Mouse (Mus musculus) lung, embryonic 14.5 days (tissue): ENCODE results near the gene Slc13a2. TPM values are rescaled to one million over a fixed set of nuclear protein-coding genes. Genes with fewer than 3 reads are reported as not detected.

Experiments
- ATAC-seq: fragments of 200-750 bp; cut with Nextera tagmentation; 2 replicates; pipeline ENCODE4 v1.8.0; 2017; ENCODE audit warnings: mild to moderate bottlenecking, moderate TSS enrichment, moderate library complexity; ENCODE audit not compliant: insufficient read depth
- DNase-seq: peaks from one replicate; pipeline ENCODE4 v3.0.0-alpha.2; 2015
- H3K27ac ChIP-seq: fragments of 300-500 bp; sonication (generic); 2 replicates; pipeline ENCODE4 v1.5.1; 2014; ENCODE audit warnings: low read depth, mild to moderate bottlenecking, moderate library complexity
- H3K27me3 ChIP-seq: fragments of 300-500 bp; sonication (generic); 2 replicates; pipeline ENCODE4 v1.6.1; 2014; ENCODE audit warnings: low read length, control low read depth; ENCODE audit not compliant: insufficient read depth
- H3K36me3 ChIP-seq: fragments of 300-500 bp; sonication (generic); 2 replicates; pipeline ENCODE4 v1.6.1; 2014; ENCODE audit warnings: control low read depth; ENCODE audit not compliant: insufficient read depth
- H3K4me1 ChIP-seq: fragments of 300-500 bp; sonication (generic); 2 replicates; pipeline ENCODE4 v1.6.1; 2014; ENCODE audit warnings: antibody characterized with exemption, control low read depth; ENCODE audit not compliant: insufficient read depth
- H3K4me2 ChIP-seq: fragments of 300-500 bp; sonication (generic); 2 replicates; pipeline ENCODE4 v1.6.1; 2014; ENCODE audit warnings: mild to moderate bottlenecking
- H3K4me3 ChIP-seq: fragments of 300-500 bp; sonication (generic); 2 replicates; pipeline ENCODE4 v1.5.1; 2014; ENCODE audit warnings: low read depth, low read length
- H3K9ac ChIP-seq: fragments of 300-500 bp; sonication (generic); 2 replicates; pipeline ENCODE4 v1.6.1; 2014
- H3K9me3 ChIP-seq: fragments of 300-500 bp; sonication (generic); 2 replicates; pipeline ENCODE4 v1.6.1; 2016; ENCODE audit warnings: low read depth, low read length, control low read depth
- CTCF ChIP-seq: IDR thresholded peaks from 2 replicates; pipeline ENCODE4 v1.5.1; 2016; ENCODE audit warnings: antibody characterized with exemption, low read depth
- WGBS: fragments of 180-500 bp; shearing (Covaris S2); extraction: QIAGEN DNeasy Blood & Tissue Kit; methylation state at CpG from one replicate; pipeline ENCODE4 v1.1.7; 2014; 5-methylcytosine and 5-hydroxymethylcytosine counted together
- polyA plus RNA-seq: library from polyadenylated mRNA; unstranded; fragments of >200 nt; fragmentation: Nextera tagmentation; extraction: Ambion mirVana; gene quantifications from 2 replicates; pipeline ENCODE4 v1.2.1, GENCODE M21; 2014

Slc13a2 gene
- polyA plus RNA-seq, 1 experiment from 2014 or later: not detected

DNA sequence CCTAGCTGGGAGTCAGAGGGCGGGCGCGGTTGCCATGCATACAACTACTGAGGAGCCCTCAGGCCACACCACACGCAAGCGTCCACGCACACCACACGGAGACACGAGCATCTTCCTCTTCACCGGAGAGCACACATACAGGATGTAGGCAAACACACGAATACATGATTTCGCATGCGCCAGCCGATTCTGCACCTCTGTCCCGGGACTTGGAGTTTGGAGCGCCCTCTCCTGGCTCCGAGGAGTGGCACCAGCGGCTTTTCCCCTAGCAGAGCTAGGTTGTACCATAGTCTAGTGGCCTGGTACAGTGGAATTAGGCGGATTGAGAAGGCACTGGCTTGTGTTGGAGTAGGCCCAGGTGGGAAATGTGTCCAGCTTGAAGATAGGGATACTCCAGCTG is 24.6 kb downstream of the Slc13a2 start:
- H3K27me3 ChIP-seq: no peaks in the 10 kb centered on the region
- 0 out of 2 replicates have a peak, but pooled peaks have one; percentile 41 for ATAC-seq
- TF ChIP-seq CTCF: peak; percentile 83
- H3K27ac ChIP-seq: peak overlapping the region; percentile 47; the same call in 1 of the 2 replicates
- H3K9ac ChIP-seq: no peak overlapping the region
- DNase-seq: peak; percentile 89
- H3K36me3 ChIP-seq: no peaks in the 10 kb centered on the region
- H3K4me3 ChIP-seq: no peak overlapping the region; the same call in 1 of the 2 replicates
- peak overlapping the region; percentile 53 for H3K4me2 ChIP-seq
- H3K4me1 ChIP-seq: no peaks in the 10 kb centered on the region
- no peaks in the 10 kb centered on the region for H3K9me3 ChIP-seq
- 12% methylated on average over 18 of the region's 18 CpGs for WGBS

DNA sequence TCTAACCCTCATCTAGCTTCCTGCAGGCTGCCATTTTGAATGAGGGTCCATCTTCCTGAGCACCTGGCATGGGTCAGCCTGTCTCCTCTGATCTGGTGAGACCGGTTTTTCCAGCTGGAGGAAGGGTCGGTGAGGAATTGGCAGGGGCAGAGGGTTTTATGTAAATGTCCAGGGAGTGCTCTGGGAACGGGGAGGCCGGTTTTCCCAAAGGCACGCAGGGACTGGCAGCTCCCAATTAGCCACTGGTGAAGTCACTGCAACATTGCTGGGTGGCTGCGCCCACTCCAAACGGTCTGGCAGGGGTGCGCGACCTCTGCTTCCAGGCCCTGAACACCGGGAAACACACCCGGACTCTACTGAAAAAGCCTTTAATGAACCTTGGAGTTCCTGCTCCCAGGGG is 25.1 kb downstream of the Slc13a2 start:
- TF ChIP-seq CTCF: no peak
- 32% methylated on average over 11 of the region's 11 CpGs for WGBS
- H3K9me3 ChIP-seq: no peaks in the 10 kb centered on the region
- DNase-seq (peak; percentile 47), ATAC-seq (0 out of 2 replicates have a peak, but pooled peaks have one; percentile 23)
- no peaks in the 10 kb centered on the region for H3K27me3 ChIP-seq
- H3K36me3 ChIP-seq: no peaks in the 10 kb centered on the region
- H3K9ac ChIP-seq: no peak overlapping the region
- no peaks in the 10 kb centered on the region for H3K4me1 ChIP-seq
- H3K27ac ChIP-seq: peak overlapping the region; percentile 47; the same call in 1 of the 2 replicates
- H3K4me2 ChIP-seq: peak overlapping the region; percentile 53
- no peak overlapping the region; the same call in 1 of the 2 replicates for H3K4me3 ChIP-seq

DNA sequence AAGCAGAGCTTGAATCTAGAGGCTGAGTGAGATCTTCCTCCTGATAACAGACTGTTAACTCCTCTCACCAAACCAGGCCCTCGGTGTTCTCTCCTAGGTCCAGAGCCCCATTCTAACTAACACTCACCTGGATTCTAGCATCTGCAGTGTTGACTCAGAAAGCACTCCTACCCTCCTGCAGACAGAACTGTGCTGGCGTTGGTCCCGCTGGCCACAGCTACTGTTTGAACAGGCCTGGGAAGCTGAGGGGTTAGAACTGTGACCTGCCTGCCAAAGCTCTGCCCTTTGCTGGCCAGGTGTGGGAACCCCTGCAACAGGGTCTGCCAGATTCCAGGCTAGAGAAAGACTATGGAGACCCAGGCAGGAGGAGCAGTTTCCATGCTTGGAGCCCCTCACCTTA is 29.3 kb downstream of the Slc13a2 start:
- Histone ChIP-seq H3K36me3 (no peaks in the 10 kb centered on the region), H3K9ac (no peak overlapping the region), H3K4me1 (no peaks in the 10 kb centered on the region), H3K4me3 (no peak overlapping the region), H3K9me3 (no peaks in the 10 kb centered on the region), H3K4me2 (no peak overlapping the region), H3K27ac (no peak overlapping the region), H3K27me3 (no peaks in the 10 kb centered on the region)
- DNase-seq (peak; percentile 18), ATAC-seq (no peak)
- no peak for TF ChIP-seq CTCF
- 46% methylated on average over 3 of the region's 3 CpGs for WGBS

DNA sequence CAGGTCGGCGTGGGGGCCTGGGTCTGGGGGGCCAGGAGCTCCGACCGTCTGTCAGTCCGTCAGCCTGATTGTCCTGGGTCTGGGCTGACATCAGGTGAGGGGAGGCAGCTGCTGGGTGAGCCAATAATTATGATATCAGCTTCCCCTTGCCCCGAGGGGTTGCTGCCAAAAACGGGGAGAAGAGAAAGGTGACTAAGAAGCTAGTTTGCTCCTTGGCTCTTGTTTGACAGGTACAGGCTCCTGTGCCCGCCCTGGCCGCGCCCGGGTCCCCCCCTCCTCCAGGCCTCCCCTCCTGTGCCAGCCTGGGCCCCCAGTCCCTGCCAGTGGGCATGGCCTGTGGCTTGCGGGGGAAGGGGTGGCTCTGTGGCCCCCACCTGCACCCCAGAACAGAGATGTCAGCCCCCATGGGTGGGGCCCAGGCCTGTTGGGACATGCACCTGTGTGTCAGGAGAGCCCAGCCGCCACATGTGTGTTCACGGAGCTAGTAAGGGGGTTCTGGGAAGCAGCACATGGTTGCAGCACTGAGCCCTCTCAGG is 35.4 kb downstream of the Slc13a2 start, which contains the start of gene Foxn1:
TSS of gene Foxn1 (minus strand) at position 51 of the 536 bp plus-strand sequence.
- Histone ChIP-seq H3K27me3 (no peaks in the 10 kb centered on the region), H3K9me3 (no peaks in the 10 kb centered on the region), H3K9ac (no peak within 1 kb of the TSS), H3K4me3 (no peak within 1 kb of the TSS), H3K27ac (no peak within 1 kb of the TSS), H3K4me1 (no peaks in the 10 kb centered on the region), H3K4me2 (no peak within 1 kb of the TSS), H3K36me3 (no peaks in the 10 kb centered on the region)
- no peak for ATAC-seq
- WGBS: 79% methylated on average over 14 of the region's 14 CpGs
- DNase-seq: no peak
- no peak for TF ChIP-seq CTCF

DNA sequence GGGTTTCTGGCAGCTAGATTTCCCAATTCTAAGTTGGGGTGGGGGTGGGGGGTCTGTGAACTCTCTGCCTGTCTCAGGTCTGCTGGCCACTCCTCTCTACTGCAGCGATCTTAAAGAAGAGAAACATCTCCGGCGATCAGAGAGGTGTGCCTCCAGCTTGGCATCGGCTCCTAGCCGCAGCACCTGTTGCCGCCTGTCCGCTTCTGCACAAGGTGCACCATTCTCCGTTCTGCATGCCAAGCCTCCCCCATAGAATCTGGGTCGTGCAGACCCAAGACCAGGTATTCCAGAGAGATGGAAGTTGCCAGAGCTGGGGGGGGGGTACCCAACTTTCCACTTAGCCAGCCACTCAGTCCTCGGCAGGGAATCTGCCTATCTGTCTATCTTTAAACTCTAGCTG is 36.2 kb downstream of the Slc13a2 start:
- no peaks in the 10 kb centered on the region for H3K36me3 ChIP-seq
- no peaks in the 10 kb centered on the region for H3K27me3 ChIP-seq

DNA sequence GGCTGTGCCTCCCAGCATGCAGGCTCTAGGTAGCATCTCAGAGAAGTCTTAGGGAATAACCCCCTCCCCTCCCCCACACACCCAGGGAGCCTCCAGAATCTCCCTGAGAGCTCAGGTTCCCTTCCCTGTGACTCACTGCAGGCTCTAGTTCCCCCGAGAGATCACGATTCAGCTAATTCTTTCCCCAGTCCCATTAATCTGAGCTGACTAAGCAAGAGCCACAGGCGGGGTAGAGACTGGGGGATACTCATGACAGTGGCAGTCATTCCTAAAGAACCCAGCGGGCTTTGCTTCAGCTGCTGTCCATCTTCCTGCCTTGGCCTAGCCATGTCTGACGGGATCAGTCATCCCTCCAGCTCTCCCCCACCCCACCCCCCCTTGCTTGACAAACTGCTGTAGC is 39.3 kb downstream of the Slc13a2 start:
- no peak overlapping the region for H3K9ac ChIP-seq
- H3K27me3 ChIP-seq: no peaks in the 10 kb centered on the region
- 32% methylated on average over 5 of the region's 5 CpGs for WGBS
- H3K4me1 ChIP-seq: no peaks in the 10 kb centered on the region
- no peak overlapping the region for H3K4me3 ChIP-seq
- H3K36me3 ChIP-seq: no peaks in the 10 kb centered on the region
- ATAC-seq (no peak), DNase-seq (no peak)
- H3K4me2 ChIP-seq: no peak overlapping the region
- no peak overlapping the region for H3K27ac ChIP-seq
- H3K9me3 ChIP-seq: no peaks in the 10 kb centered on the region
- TF ChIP-seq CTCF: no peak

More for the DNA sequence above, 36.2 kb downstream of the Slc13a2 start:
- no peak overlapping the region for H3K4me2 ChIP-seq
- TF ChIP-seq CTCF: no peak
- no peak overlapping the region for H3K4me3 ChIP-seq
- no peaks in the 10 kb centered on the region for H3K9me3 ChIP-seq
- no peak overlapping the region for H3K9ac ChIP-seq
- ATAC-seq (no peak), DNase-seq (no peak)
- H3K27ac ChIP-seq: no peak overlapping the region
- H3K4me1 ChIP-seq: no peaks in the 10 kb centered on the region
- WGBS: 78% methylated on average over 10 of the region's 10 CpGs

DNA sequence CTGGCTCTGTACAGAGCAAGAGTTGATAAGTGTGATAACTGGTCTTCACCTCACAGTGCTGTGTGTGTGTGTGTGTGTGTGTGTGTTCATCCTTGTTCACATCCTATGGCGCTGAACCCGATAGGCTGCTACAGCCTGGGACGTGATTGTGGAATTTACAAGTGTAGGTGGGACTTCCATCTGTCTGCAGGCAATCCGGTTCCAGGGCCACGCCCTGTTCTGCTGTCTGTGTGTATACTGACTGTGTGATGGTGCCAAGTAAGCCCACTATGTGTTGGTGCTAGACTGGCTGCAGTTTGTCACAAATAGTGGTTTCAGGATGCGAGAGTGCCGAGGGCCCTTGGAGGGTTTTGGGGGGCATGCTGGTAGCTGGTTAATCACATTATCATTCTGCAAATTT is 39.7 kb downstream of the Slc13a2 start:
- no peak for TF ChIP-seq CTCF
- ATAC-seq: no peak

More for the DNA sequence above, 39.7 kb downstream of the Slc13a2 start:
- WGBS: 68% methylated on average over 7 of the region's 7 CpGs
- H3K27me3 ChIP-seq: no peaks in the 10 kb centered on the region
- no peaks in the 10 kb centered on the region for H3K36me3 ChIP-seq
- no peak for DNase-seq
- no peaks in the 10 kb centered on the region for H3K9me3 ChIP-seq
- no peak overlapping the region for H3K4me2 ChIP-seq
- no peak overlapping the region for H3K4me3 ChIP-seq
- H3K27ac ChIP-seq: no peak overlapping the region
- no peaks in the 10 kb centered on the region for H3K4me1 ChIP-seq
- H3K9ac ChIP-seq: no peak overlapping the region
